Mouse (Mus musculus): Measurements from ENCODE around the gene Zfyve19.

Gene Zfyve19

DNA sequence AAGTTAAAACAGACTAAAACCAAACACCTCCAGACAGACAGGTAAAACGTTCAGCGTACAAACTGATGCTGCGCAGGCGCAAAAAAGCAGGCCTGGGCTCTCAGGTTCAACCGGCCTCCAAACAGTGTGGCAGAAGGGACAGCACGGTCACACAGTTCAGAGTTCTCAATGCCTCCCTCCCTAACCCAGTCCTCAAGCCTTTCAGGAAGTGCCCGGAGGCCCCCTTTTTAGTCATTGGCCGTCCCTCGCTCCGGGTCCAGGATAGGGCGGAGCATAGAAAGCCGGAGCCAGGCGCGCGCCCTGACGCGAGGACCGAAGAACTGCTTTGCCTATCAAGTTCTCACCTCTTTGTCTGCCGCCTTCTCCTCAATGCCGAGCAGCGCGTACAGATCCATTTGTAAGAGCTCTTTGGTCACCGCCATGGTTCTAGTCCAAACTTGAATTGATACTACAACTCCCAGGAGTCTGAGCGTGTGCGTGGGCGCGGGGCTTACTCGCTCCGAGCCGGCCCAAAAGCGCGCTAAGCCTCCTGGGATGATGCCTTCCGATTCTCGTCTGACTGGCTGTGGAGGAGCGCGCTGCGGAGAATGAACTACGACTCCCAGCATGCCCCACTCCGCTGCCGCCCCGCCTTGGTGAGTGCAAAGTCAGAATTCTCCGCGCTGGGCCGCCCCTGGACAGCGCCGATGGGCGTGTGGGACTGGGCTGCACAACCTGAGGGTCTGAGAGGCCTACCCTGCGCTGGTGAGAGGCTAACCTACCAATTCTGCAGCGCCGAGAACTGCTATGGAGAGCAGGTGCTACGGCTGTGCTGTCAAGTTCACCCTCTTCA, at the start of gene Zfyve19, which contains the start of gene Dnajc17:
Gene Zfyve19, plus strand, starts transcription at position 274 of the 832 bp plus-strand sequence.
Gene Dnajc17, minus strand, starts transcription at position 452 of the 832 bp plus-strand sequence.
- DNase-seq (ENCODE audit: low spot score in 2 of 2): peak; percentile 88 to 89

DNA sequence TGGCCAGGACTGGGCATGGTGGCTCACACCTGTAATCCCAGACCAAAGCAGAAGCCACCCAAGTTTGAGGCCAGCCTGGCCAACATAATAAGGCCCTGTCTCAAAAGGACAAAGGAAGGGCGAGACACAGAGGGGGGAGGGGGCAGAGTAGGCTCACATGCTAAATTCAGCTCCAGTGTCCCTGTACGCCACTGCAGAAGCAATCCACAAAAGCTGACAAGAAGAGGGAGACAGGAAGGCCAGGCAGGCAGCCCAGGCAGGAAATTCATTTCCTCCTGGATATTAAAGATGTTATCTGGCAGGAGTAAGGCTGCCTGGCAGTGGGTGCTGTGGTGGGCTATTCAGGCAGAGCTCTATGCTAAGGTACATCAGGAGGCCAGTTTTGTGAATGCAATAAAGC, 47.2 kb upstream of the Zfyve19 start:
- DNase-seq (ENCODE audit: low spot score in 2 of 2): no peak

DNA sequence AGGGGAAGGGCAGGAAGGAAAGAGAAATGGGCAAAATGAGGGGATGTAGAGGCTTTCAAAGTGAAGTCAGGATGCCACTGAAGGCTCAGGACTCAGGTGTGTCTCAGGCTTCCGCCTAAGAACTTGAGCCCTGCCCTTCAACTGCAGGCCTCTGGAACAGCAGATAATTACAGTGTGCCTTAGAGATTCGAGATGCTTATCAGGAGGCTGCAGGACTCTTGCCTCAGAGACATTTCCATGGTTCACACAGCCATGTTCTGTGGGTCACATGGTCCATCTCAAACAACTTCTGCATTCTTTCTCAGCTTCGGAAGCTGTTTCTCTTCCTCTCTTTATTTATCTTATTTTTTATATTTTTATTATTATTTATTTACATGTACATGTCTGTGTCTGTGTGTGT, 45.3 kb upstream of the Zfyve19 start:
- no peak for DNase-seq (ENCODE audit: low spot score in 2 of 2)

DNA sequence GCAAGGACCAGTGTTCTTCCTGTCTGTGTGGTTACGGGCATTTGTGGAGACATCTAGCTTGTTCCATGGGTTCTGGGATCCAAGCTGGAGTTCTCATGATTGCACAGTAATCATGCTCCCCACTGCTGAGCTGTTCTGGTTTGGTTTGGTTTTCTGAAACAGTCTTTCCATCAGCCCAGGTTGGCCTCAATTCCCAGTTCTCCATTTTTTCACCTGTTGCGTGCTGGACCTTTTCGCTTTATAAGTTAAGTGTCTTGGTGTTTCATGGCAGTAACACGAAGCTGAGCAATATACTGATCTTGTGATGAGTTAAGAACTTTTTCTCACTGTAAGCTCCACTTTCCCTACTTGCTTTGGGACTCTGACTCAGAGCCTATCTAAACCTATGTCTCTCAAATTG, 44.4 kb upstream of the Zfyve19 start:
- no peak for DNase-seq (ENCODE audit: low spot score in 2 of 2)

DNA sequence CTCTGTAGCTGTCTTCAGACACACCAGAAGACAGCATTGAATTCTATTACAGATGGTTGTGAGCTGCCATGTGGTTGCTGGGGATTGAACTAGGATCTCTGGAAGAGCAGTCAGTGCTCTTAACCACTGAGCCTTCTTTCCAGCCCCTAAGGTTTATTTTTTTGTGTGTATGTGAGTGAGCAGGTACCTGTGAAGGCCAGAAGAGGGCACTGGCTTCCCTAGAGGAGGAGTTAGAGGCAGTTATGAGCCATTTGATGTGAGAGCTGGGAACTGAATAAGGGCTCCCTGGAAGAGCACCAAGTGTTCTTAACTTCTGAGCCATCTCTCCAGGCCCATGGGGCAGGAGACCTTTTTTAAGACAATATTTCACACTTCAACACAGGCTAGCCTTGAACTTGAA, 43.0 kb upstream of the Zfyve19 start:
- no peak for DNase-seq (ENCODE audit: low spot score in 2 of 2)

DNA sequence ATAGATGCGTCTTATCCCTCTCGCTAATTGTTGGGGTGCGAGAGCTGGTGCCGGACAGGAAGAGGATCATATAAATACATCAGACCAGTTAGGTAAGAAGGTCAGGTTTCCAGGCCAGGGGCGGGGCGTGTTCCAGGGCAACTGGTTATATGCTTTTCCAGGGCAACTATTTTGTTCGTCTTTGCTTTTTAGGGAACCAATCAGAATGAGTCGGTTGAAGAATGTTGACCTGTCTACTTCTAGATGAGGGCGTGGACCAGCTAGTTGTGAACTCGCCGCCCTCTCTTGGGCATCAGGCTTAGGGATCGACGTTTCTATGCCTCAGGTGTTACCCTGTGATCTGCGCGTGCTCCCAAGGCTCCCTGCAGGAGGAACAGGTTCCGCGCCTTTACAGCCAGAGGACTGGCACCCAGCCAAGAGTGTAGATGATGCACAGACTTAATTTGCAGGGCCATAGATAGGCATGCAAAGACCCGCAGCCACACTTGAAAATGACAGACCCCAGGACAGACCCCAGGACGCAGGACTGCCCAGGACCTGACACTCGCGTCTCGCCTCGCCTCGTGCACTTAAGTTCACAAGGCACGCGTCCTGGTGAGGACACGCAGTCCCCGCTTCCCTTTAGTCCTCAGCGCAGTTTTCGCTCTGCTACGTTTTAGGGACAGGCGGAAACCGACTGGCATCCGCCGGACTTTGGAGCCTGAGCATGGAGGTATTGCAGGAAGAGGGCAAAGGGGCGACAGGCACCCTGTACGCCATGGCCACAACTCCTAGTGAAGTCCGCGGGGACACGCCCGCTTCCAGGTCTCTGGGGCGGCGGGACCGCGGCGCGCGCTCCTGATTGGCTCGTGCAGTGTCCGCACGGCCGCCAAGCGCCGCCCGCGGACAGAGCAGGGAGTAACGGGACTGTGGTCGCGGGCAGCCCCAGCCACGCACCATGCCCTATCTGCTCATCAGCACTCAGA, 41.2 kb upstream of the Zfyve19 start, which contains the start of gene Gchfr:
Gene Gchfr, plus strand, starts transcription at position 873 of the 965 bp plus-strand sequence.
- no peak for DNase-seq (ENCODE audit: low spot score in 2 of 2)

DNA sequence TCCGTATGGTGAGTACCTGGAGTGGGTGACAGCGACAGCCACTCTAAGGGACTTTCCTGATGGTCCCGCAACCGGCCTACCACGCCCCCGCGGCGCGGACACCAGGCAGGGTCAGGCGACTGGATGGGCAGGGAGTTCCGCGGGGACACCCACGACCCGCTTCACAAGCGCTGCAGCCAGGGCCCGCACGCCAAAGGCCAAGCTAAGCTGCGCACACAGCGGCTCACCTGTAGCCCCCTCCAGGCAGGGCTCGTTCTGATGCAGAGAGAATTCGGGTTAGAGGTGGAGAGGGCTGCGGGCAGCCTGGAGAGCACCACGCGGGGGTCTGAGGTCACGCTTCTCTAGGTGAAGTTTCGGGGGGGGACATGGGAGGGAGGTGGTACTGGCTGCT, 40.6 kb upstream of the Zfyve19 start:
- no peak for DNase-seq (ENCODE audit: low spot score in 2 of 2)

DNA sequence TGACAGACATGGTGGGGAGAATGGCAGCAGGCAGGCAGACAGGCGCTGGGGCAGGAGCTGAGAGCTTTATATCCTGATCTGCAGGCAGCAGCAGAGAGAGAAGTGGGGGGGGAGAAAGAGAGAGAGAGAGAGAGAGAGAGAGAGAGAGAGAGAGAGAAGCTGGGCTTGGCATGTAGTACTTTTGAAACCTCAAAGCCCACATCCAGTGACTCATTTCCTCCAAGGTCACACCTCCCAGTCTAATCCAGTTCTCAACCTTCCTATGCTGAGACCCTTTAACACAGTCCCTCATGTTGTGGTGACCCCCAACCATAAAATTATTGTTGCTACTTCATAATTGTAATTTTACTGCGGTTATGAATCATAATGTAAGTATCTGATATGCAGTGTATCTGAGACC, 38.1 kb upstream of the Zfyve19 start:
- DNase-seq (ENCODE audit: low spot score in 2 of 2): no peak

DNA sequence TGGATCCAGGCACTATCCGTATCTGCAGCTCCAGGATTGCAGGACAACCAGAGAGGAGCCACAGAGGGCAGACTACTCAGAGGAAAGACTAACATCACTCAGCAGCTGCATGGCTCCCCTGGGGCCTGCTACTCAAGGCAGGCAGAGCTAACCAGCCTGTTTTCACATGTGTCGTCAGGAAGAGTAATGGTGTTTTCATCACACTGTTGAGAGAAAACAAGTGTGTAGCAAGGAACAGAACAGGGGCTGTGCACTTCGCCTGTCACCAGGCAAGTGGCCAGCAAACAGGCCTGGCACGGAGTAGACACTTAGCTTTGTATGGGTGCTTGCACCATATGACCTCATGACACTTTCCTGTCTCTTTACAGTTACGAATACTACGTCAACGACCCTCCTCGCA, 36.8 kb upstream of the Zfyve19 start:
- DNase-seq (ENCODE audit: low spot score in 2 of 2): no peak

DNA sequence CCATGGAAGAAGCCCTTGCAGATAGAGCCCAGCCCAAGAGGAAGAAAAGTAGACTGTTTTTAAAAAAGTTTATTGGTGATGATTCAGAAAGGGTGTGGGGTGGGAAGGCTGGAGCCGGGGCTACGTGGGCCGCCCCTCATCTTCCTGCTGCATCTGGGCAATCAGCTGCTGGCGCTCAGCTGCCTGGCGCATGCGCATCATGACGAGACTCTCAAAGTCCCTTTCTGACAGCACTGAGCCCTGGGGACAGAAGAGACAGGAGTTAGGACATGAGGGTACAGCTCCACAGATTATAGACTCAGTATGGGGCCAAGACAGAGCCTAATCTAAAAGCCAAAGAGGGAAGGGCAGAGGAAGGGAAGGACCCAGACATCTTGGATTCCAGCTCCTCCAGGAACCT, 36.0 kb upstream of the Zfyve19 start:
- no peak for DNase-seq (ENCODE audit: low spot score in 2 of 2)

DNA sequence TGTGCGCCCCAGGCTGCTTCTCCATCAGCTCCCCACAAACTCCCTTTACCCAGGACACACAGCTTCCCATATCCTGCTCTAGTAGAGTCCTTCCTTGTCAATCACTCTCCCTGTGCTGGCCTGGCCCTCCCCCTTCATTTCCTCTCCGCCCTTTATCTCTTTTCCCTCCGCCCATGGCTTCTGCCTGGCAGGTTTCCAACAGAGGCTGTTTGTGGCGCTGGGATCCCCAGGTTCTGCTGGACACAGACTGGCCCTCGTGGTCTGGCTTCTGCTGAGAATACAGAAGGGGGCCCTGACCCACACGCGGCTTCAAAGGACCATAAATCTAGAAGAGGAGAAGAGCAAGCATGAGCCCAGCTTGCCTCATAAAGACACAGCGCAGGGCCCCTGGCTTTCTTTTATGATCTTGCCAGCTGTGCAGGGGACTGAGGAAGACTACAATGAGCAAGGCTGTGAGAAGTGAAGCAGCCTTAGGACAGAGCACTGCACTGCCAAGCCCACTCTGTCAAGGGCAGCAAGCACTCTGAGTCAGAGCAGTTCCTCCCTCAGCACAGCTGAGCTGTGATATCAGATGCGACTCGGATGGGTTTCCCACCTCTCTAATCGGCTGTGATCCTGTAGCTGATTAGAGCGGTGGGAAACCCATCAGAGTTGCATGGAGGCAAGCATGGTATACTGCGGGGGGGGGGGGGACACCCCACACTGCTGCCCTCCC, 35.4 kb upstream of the Zfyve19 start:
- DNase-seq (ENCODE audit: low spot score in 2 of 2): no peak

DNA sequence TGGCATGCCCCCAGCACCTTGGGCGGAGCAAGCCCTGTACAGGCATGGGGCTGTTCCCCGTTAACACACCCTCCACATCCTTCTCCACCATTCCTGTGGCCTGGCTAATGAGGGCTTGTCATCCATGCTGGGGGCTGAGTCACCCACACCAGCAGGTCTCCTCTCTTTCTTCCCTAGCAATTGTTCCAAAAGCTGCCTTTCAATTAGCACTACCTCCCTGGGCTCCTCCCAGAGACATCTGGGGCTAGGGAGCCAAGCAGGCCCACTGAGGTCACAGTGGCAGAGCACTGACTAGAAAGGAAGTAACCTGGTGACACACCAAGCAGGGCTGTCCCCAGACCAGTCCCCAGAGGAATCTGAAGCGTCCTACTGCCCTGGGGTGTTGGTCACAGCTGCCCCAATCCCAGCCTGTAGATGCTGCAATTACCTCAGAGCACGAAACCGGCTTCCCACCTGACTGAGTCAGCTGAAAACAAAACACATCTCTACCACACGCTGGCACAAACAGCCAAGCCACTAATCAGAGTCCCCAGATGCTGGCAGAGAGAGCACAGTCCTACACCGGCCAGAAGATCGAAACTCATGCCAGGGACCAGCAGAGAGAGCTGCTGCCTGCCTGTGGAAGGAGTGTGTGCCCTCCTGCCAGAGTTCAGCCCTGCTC, 34.3 kb upstream of the Zfyve19 start, which contains the start of gene Gm14137:
Gene Gm14137, plus strand, starts transcription at position 519 of the 661 bp plus-strand sequence.
- DNase-seq (ENCODE audit: low spot score in 2 of 2): no peak

DNA sequence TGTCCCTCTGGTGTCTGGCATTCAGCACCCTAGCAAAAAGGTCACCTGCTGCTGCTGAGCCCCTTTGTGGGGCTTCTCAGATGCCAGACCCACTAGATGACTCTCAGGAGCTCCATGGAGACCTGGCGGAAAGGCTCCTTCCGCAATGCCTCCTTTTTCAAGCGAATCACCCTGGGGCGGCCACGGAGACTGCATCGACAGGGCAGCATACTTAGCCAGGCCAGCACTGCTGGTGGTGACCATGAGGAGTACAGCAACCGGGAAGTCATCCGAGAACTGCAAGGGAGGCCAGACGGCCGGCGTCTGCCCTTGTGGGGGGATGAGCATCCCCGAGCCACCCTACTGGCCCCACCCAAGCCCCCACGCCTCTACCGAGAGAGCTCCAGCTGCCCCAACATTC, 33.6 kb upstream of the Zfyve19 start:
- no peak for DNase-seq (ENCODE audit: low spot score in 2 of 2)

DNA sequence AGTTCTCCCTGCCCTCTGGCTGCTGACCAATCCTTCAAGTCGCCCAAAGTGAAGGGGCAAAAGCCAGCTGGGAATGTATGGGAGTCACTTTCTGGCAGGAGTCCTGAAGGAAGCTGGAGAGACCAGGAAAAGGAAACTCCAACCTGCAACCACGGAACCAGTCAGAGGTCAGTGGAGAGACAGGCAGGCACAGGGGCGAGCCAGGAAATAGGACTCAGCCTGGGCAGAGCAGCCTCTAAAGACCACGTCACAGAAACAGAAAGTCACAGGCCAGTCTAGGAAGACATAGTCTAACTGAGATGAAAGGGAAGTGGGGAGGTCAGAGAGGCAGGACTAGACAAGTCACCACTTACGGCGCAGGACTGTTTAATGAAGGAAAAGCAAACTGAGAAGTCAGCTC, 32.8 kb upstream of the Zfyve19 start:
- no peak for DNase-seq (ENCODE audit: low spot score in 2 of 2)

DNA sequence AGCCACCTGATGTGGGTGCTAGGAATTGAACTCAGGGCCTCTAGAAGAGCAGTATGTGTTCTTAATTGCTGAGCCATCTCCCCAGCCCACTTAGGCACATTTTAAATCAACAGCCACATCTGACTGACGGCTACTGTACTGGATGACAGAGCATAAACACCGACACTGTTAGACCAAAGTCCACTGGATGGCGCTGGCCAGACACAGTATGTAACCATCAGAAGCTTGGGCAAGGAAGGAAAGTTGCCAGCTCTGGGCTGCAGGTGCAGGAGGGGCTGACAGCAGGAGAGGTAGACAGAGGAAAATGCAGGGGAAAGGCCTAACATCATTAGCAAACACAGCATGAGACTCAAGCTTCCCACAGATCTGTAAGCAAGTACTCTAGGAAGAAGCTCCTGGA, 31.7 kb upstream of the Zfyve19 start:
- no peak for DNase-seq (ENCODE audit: low spot score in 2 of 2)

DNA sequence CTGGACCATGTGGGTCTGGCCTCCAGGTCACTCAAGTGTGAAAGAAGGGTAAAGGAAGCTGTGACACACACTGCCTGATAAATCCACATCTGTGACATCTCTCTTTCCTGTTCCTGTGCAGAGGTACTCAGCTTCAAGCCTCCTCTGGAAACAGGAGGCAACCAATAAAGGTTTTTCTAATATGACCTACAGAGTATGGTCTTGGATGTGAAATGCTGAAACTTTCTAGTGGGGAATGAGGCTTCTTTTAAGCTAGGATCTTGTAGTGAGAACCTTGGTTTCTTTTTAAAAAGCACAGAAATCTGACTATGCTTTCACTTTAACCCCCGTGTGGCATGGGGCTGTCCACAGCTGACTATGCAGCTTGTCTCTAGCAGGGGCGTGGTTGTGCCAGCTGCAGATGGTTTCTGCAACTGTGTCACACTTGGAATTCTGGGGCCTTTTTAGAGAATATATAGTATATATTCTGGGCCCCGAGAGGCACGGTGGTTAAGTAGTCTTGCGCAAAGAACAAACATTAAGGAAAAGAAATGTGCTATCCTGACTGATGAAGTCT, 31.0 kb upstream of the Zfyve19 start:
- DNase-seq (ENCODE audit: low spot score in 2 of 2): no peak

DNA sequence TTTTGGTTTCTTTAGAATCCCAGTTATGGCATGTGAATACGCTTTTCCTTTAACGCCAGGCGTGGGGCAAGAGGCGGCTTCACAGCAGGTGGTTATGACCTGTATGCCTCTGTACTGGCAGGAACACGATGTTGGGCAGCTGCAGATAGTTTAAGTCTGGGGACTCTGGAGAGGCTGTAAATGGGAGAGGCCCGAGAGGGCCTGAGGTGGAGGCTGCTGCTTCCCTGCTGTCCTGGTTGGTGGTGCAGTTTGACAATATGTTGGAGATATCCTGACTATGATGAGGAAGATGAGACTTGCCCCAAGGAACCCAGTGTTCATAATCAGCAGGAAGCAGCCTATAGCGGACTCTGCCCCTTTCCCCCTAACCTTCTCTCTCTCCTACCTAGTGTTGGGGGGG, 25.5 kb upstream of the Zfyve19 start:
- no peak for DNase-seq (ENCODE audit: low spot score in 2 of 2)

DNA sequence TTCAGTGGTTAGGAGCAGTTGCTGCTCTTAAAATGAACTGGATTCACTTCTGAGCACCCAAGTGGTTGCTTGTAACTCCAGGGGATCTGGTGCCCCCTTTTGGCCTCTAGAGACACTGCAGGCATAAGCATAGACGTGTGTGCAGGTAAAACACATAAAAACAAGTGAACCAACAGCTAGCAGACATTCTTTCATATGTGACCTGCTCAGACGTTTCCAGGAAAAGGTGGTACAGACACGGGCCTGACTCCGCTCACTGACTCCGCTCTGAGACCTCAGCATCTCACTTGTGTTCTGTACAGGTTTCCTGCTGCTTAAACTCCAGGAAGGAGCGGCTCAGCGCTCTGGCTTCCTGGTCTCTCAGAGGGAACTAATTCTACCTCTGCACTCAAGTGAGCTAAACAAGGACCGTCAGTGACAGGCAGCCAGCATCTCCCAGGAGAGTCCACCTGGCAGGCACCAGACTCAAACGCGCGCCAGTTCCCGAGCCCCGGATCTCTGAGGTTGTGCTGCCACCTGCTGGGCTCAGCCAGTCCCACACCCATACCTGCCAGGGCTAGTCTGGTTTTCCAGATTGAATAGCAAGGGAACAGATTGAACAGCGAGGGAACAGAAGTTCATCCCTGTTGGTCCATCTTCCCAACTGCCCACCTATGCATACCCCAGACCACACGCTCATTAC, 19.2 kb upstream of the Zfyve19 start:
- peak; percentile 64 to 85 for DNase-seq (ENCODE audit: low spot score in 2 of 2)

DNA sequence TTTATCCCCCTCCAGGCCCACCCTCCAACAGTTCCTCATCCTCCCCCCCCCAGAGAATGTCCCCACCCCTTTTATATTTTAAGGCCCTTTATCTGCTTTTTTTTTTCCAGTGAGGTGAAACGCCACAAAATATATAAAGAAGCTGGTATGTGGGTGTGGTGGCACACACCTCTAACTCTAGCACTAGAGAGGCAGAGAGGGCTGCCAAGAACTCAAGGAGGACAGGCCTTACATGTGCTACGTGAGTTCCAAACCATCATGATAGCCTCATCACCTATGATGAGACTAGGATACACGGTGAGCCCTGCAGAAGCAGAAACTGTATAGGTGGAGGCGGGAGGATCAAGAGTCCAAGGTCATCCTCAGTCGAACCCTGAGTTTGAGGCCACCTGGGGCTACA, 17.4 kb upstream of the Zfyve19 start:
- no peak for DNase-seq (ENCODE audit: low spot score in 2 of 2)

DNA sequence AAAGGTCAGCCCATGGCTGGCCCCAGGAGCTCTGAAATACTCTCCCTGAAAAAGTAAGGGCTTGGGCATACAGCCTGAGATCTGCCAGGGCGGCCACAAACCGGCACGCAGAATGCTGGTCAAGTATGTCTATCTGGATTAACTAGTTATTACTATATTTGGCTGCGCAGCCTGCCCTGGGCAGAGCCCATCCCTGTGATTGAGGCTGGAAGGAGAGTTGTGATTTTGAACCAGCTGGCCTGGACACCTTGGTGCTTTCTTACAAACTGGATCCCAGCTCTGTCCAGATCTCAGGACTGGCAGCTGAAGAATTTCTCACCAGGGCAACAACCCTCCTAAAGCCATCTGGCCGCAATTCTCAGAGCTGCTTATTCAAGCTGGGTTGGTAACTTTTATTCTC, 14.3 kb upstream of the Zfyve19 start:
- no peak for DNase-seq (ENCODE audit: low spot score in 2 of 2)
